Mouse (Mus musculus) heart, embryonic 15.5 days (tissue): Measurements from ENCODE around the gene Tspan31. TPM values are rescaled to one million over a fixed set of nuclear protein-coding genes. Genes with fewer than 3 reads are reported as not detected.

Experiments used
- ATAC-seq: fragments of 200-750 bp; cut with Nextera tagmentation; replicated peaks from 2 replicates; pipeline ENCODE4 v1.8.0; 2017; ENCODE audit warnings: low read depth, moderate TSS enrichment; ENCODE audit not compliant: insufficient number of reproducible peaks, insufficient read depth, low FRiP score
- H3K27ac ChIP-seq: fragments of 300-500 bp; sonication (generic); 2 replicates; pipeline ENCODE4 v1.5.1; 2015; ENCODE audit warnings: mild to moderate bottlenecking, inconsistent platforms
- H3K27me3 ChIP-seq: fragments of 300-500 bp; sonication (generic); 2 replicates; pipeline ENCODE4 v1.6.1; 2015; ENCODE audit warnings: inconsistent platforms
- H3K36me3 ChIP-seq: fragments of 300-500 bp; sonication (generic); 2 replicates; pipeline ENCODE4 v1.6.1; 2015; ENCODE audit warnings: mild to moderate bottlenecking, inconsistent platforms
- H3K4me1 ChIP-seq: fragments of 300-500 bp; sonication (generic); replicated peaks from 2 replicates; pipeline ENCODE4 v1.6.1; 2015; ENCODE audit warnings: inconsistent platforms
- H3K4me2 ChIP-seq: fragments of 300-500 bp; sonication (generic); 2 replicates; pipeline ENCODE4 v1.6.1; 2015; ENCODE audit warnings: inconsistent platforms, mild to moderate bottlenecking, moderate library complexity
- H3K4me3 ChIP-seq: fragments of 300-500 bp; sonication (generic); 2 replicates; pipeline ENCODE4 v1.5.1; 2015; ENCODE audit warnings: mild to moderate bottlenecking, inconsistent platforms
- H3K9ac ChIP-seq: fragments of 300-500 bp; sonication (generic); 2 replicates; pipeline ENCODE4 v1.6.1; 2015; ENCODE audit warnings: mild to moderate bottlenecking, inconsistent platforms
- H3K9me3 ChIP-seq: fragments of 300-500 bp; sonication (generic); replicated peaks from 2 replicates; pipeline ENCODE4 v1.6.1; 2016; ENCODE audit warnings: inconsistent platforms
- WGBS: fragments of 180-500 bp; shearing (Covaris S2); methylation state at CpG from one replicate; pipeline ENCODE4 v1.1.7; 2015; ENCODE audit warnings: mixed read lengths; 5-methylcytosine and 5-hydroxymethylcytosine counted together
- polyA plus RNA-seq: library from polyadenylated mRNA; unstranded; fragments of >200 nt; fragmentation: Nextera tagmentation; extraction: Ambion mirVana; gene quantifications from 2 replicates; pipeline ENCODE4 v1.2.1, GENCODE M21; 2015

Tspan31 gene
- polyA plus RNA-seq, 1 experiment from 2014 or later = 100 TPM

- Histone ChIP-seq H3K36me3 (no peaks in the 10 kb centered on the region), H3K4me1 (peaks cover 33% of the 10 kb centered on the region), H3K27ac (no peak overlapping the region), H3K4me3 (no peak overlapping the region), H3K9ac (no peak overlapping the region), H3K27me3 (peaks cover 92% of the 10 kb centered on the region), H3K9me3 (no peaks in the 10 kb centered on the region), H3K4me2 (no peak overlapping the region)
- WGBS = 29% methylated on average over 8 of the region's 8 CpGs
- ATAC-seq = no peak
Observed at GRCm38 (mm10) chr10:127083292-127083914, 13.3 kb upstream of the Tspan31 start.

GRCm38 (mm10) chr10:127081996-127082620, 12.0 kb upstream of the Tspan31 start:
- Histone ChIP-seq H3K4me3 (peak overlapping the region; percentile 48; the same call in 1 of the 2 replicates), H3K4me2 (peak overlapping the region; percentile 59), H3K4me1 (peaks cover 38% of the 10 kb centered on the region), H3K36me3 (no peaks in the 10 kb centered on the region), H3K27ac (no peak overlapping the region), H3K27me3 (peaks cover 94% of the 10 kb centered on the region), H3K9me3 (no peaks in the 10 kb centered on the region), H3K9ac (no peak overlapping the region)
- 28% methylated on average over 8 of the region's 8 CpGs for WGBS
- no peak for ATAC-seq

GRCm38 (mm10) chr10:127080901-127081780, 11.1 kb upstream of the Tspan31 start:
- H3K4me1 ChIP-seq = peaks cover 38% of the 10 kb centered on the region
- no peaks in the 10 kb centered on the region for H3K9me3 ChIP-seq
- 0 out of 2 replicates have a peak overlapping the region, but pooled peaks have one; percentile 25 for H3K9ac ChIP-seq
- peak overlapping the region; percentile 59 for H3K4me2 ChIP-seq
- 6% methylated on average over 48 of the region's 48 CpGs for WGBS
- ATAC-seq = no peak
- H3K36me3 ChIP-seq = no peaks in the 10 kb centered on the region
- peaks cover 93% of the 10 kb centered on the region for H3K27me3 ChIP-seq
- H3K27ac ChIP-seq = no peak overlapping the region
- H3K4me3 ChIP-seq = peak overlapping the region; percentile 48

- H3K9ac ChIP-seq = peak overlapping the region; percentile 31
- H3K27ac ChIP-seq = no peak overlapping the region
- no peak for ATAC-seq
- peak overlapping the region; percentile 74 for H3K4me2 ChIP-seq
- WGBS = 8% methylated on average over 70 of the region's 70 CpGs
- no peaks in the 10 kb centered on the region for H3K9me3 ChIP-seq
- H3K27me3 ChIP-seq = peaks cover 95% of the 10 kb centered on the region
- no peaks in the 10 kb centered on the region for H3K36me3 ChIP-seq
- peak overlapping the region; percentile 48 for H3K4me3 ChIP-seq
- peaks cover 38% of the 10 kb centered on the region for H3K4me1 ChIP-seq
Observed at GRCm38 (mm10) chr10:127079665-127080391, 9.8 kb upstream of the Tspan31 start.

GRCm38 (mm10) chr10:127078677-127079575, 8.9 kb upstream of the Tspan31 start:
- Histone ChIP-seq H3K4me1 (peaks cover 38% of the 10 kb centered on the region), H3K36me3 (no peaks in the 10 kb centered on the region), H3K4me2 (peak overlapping the region; percentile 74), H3K9ac (peak overlapping the region; percentile 31), H3K27ac (no peak overlapping the region), H3K4me3 (peak overlapping the region; percentile 48), H3K27me3 (peaks cover 90% of the 10 kb centered on the region), H3K9me3 (no peaks in the 10 kb centered on the region)
- 3% methylated on average over 49 of the region's 49 CpGs for WGBS
- 0 out of 2 replicates have a peak, but pooled peaks have one; percentile 11 for ATAC-seq

- Histone ChIP-seq H3K4me2 (peak overlapping the region; percentile 74), H3K4me1 (peaks cover 38% of the 10 kb centered on the region), H3K27ac (no peak overlapping the region), H3K4me3 (peak overlapping the region; percentile 48), H3K36me3 (no peaks in the 10 kb centered on the region), H3K9ac (no peak overlapping the region), H3K27me3 (peaks cover 82% of the 10 kb centered on the region), H3K9me3 (no peaks in the 10 kb centered on the region)
- 8% methylated on average over 10 of the region's 12 CpGs for WGBS
- no peak for ATAC-seq
Observed at GRCm38 (mm10) chr10:127078001-127078676, 8.1 kb upstream of the Tspan31 start.

GRCm38 (mm10) chr10:127077515-127077914, 7.5 kb upstream of the Tspan31 start:
- no peak overlapping the region for H3K4me2 ChIP-seq
- no peak for ATAC-seq
- 11% methylated on average over 10 of the region's 10 CpGs for WGBS

GRCm38 (mm10) chr10:127076082-127076481, 6.0 kb upstream of the Tspan31 start:
- Histone ChIP-seq H3K4me3 (no peak overlapping the region), H3K27me3 (peaks cover 62% of the 10 kb centered on the region), H3K9ac (no peak overlapping the region), H3K4me2 (no peak overlapping the region; the same call in 1 of the 2 replicates), H3K4me1 (peaks cover 35% of the 10 kb centered on the region), H3K9me3 (no peaks in the 10 kb centered on the region), H3K27ac (no peak overlapping the region), H3K36me3 (no peaks in the 10 kb centered on the region)
- ATAC-seq = no peak
- 34% methylated on average over 4 of the region's 4 CpGs for WGBS

More at GRCm38 (mm10) chr10:127077515-127077914, 7.5 kb upstream of the Tspan31 start:
- Histone ChIP-seq H3K4me3 (no peak overlapping the region), H3K36me3 (no peaks in the 10 kb centered on the region), H3K27me3 (peaks cover 76% of the 10 kb centered on the region), H3K4me1 (peaks cover 38% of the 10 kb centered on the region), H3K9me3 (no peaks in the 10 kb centered on the region), H3K27ac (no peak overlapping the region), H3K9ac (no peak overlapping the region)

GRCm38 (mm10) chr10:127075651-127076050, 5.6 kb upstream of the Tspan31 start:
- Histone ChIP-seq H3K9me3 (no peaks in the 10 kb centered on the region), H3K4me1 (peaks cover 34% of the 10 kb centered on the region), H3K4me3 (peak overlapping the region; percentile 12; the same call in 1 of the 2 replicates), H3K36me3 (no peaks in the 10 kb centered on the region), H3K4me2 (no peak overlapping the region; the same call in 1 of the 2 replicates), H3K27ac (no peak overlapping the region), H3K9ac (no peak overlapping the region), H3K27me3 (peaks cover 57% of the 10 kb centered on the region)
- 56% methylated on average over 8 of the region's 8 CpGs for WGBS
- ATAC-seq = no peak
